Mouse (Mus musculus): ENCODE results near the gene Lmf1.
A peak's percentile ranks its signal among the peaks of the same experiment; 100 is the strongest.

The Lmf1 gene

DNA sequence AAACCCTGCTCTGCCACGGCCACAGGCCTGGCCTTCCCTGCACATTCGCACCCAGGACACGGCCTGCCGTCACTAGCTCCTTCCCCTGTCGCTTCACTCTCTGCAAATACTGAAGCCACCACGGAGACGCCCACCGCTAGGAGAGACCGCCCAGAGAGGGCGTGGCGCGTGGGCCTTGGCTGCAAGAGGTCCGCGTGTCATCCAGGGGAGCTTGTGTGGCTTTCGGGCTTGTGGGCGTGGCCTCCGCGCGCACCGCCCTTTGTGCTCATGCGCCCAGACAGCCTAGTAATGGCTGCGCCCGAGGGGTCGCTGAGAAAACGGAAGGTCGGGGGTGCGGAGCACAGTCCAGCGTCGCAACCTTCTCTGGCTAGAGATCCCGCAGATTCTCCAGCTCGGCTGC, at the start of gene Lmf1:
Lmf1 (plus strand) TSS at position 166 of the 400 bp plus-strand sequence.
- DNase-seq (ENCODE audit: extremely low spot score, low spot score) = peak; percentile 96

DNA sequence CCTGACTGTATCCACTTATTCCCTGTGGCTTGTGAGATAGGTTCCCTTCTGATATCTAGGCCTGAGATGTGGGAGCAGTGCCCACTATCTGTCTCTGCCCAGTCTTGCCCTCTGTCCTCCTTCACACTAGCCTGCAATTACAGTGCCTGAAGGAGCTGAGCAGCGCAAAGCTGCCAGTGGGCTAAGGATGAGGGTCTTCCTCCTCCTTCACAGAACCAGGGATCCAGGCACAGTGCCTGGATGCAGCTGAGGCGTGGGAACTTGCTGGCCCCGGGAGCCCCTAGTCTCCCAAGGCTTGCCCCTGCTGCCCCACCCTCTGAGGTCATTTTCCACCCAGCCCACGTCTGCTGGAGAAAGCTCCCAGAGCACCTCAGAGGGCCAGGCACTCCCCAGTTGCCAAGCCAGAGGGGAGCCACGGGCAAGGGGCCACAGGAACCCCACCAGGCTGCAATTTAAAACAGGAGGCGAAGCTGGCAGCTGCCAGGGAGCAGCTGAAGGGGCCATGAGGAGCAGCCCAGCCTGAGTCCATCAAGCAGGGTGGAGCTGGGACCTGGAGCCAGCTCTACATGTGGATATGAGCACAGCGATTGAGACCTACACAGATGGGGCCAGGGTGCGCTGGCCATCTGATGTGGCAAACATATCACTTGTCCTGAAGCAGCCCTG, 48.4 kb upstream of the Lmf1 start:
- no peak for DNase-seq (ENCODE audit: extremely low spot score, low spot score)

DNA sequence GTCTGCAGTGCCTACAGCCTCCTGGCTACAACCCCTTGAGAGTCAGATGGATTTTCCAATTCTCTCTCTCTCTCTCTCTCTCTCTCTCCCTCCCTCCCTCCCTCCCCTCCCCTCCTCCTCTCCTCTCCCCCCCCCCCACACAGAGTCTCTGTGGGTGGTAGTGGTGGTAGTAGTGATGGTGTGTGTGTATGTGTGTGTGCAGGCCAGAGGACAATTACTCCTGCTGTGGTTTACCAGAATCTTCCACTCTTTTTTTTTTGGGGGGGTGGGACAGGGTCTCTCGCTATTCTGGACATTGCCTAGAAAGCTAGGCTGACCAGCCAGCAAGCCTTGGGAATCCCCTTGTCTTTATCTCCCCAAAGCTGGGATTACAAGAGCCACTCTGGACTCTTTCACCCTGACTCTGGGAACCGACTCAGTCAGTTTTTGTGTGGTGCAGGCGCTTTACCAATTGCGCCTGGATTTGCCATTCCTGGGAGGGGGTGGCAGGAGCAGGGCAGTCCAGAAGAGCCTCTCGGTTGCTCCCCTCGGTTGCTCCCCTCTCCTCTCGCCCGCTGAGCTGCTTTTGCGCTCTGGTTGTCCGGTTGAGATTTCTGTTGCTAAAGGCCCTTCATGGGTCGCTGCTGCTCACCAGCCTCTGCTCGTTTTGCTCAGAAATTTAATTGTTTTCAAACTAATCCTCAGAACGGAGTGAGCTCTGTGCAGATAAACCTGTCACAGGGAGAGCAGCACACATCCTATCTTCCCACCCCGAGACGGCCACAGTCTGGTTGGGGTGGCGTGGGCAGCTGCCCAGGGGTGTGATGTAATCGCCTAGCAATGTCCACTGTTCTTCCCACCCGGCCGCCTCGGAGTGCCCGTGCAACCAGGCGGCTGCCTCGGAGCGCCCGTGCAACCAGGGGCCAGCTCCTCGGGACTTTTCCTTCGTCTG, 39.7 kb upstream of the Lmf1 start:
- no peak for DNase-seq (ENCODE audit: extremely low spot score, low spot score)

DNA sequence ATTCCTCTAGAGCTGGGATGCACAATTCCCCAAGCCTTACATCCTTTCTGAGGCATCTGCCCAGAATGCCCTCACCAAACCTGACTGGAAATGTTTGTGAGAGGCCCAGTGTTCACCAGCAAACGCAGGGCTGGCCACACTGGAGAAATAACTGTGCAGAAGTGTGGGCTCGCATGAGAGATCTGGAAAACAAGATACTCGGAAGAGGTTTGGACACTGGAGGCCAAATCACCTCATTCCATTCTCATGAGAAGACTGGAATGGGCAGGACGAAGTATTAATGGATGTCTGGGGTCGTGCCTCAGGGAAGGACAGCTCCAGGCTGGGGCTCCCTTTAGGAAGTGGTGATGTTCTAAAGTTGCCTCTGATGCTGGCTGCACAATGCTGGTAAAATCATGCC, 38.2 kb upstream of the Lmf1 start:
- DNase-seq (ENCODE audit: extremely low spot score, low spot score) = no peak

DNA sequence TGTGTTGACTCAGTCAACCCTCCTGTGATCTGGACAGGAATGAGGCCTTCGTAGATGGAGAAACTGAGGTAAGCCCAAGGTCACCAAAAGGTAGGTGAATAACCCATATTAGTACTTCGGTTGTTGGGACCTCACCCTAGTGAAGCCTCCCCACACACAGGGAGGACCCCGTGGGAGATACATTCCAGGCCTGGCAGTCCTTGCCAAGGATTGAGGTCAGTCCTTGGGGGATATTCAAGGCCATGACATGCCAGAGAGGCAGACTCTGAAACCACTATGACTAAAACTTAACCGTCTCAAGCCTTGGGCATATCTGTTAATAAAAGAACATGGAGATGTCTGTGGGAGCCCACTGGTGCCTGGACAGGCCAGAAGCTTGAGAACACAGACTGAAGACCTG, 37.1 kb upstream of the Lmf1 start:
- no peak for DNase-seq (ENCODE audit: extremely low spot score, low spot score)

DNA sequence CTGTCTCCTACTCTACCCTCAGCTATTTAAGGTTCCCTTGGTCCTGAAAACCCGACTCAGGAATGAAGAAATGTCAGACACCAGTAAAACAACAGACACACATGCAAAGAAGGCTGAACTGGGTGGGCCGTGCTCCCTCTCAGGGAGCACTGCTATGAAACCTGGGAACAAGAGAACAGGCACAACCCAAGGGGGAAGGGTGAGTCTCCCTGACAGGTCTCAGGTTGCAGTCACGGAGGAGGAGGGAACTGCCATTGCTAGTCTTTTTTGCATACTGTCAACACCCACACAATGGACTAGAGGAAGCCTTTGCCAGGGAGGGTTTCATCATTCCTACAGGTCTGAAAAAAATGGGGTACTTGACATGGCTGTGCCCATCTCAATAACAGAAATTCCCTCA, 31.9 kb upstream of the Lmf1 start:
- no peak for DNase-seq (ENCODE audit: extremely low spot score, low spot score)

DNA sequence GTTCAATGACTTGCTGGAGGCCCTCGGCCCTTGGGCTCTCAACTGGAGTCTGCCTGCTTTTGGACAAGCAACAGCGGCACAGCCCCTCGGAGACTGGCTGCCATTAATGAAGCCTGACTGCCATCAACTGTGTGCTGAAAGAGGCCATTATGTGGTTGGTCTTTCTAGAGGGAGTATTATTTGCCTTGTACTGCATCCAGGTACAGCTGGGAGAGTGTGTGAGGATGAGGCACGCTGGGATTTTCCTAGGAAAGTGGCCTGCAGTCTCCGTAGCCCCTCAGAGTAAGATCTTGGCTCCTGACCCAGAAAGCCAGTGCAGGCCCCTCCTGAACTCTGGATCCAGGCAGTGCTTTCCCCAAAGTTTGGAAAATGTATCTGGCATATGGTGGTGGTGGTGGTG, 28.9 kb upstream of the Lmf1 start:
- DNase-seq (ENCODE audit: extremely low spot score, low spot score) = no peak

DNA sequence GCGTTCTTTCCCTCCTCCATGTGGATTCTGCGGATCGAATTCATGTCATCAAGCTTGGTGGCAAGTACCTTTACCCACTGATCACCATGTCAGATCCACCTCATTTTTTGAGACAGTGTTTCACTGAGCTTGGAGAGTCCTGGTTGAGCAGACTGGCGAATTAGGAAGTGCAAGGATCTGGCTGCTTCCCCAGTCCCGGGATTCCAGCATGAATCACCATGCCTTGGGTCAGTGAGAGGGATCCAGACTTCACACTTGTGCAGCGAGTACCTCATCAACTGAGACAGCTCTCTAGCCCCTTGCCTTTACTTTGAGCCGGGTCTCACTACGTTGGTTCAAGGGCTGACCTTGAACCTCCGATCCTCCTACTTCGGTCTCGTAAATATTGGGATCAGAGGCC, 27.6 kb upstream of the Lmf1 start:
- DNase-seq (ENCODE audit: extremely low spot score, low spot score) = no peak

DNA sequence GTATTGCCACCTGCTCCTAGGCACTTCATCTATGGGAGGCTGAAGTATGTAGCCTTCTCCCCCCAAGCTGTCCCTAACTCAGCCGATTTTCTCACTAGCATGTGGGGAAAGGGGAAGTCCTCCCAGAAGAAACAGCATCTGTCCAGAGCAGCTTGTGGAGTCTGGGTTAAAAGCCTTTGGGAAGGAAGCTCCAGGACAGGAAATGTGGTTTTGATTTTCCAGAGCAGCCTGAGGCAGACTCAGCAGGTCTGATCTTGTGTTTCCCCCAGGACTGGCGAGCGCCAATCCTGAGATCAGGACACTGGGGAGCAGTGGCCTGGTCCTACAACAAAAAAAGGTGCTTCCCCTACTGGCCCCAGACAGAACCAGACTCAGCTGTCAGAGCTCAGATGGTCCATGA, 23.7 kb upstream of the Lmf1 start:
- DNase-seq (ENCODE audit: extremely low spot score, low spot score) = peak; percentile 47

DNA sequence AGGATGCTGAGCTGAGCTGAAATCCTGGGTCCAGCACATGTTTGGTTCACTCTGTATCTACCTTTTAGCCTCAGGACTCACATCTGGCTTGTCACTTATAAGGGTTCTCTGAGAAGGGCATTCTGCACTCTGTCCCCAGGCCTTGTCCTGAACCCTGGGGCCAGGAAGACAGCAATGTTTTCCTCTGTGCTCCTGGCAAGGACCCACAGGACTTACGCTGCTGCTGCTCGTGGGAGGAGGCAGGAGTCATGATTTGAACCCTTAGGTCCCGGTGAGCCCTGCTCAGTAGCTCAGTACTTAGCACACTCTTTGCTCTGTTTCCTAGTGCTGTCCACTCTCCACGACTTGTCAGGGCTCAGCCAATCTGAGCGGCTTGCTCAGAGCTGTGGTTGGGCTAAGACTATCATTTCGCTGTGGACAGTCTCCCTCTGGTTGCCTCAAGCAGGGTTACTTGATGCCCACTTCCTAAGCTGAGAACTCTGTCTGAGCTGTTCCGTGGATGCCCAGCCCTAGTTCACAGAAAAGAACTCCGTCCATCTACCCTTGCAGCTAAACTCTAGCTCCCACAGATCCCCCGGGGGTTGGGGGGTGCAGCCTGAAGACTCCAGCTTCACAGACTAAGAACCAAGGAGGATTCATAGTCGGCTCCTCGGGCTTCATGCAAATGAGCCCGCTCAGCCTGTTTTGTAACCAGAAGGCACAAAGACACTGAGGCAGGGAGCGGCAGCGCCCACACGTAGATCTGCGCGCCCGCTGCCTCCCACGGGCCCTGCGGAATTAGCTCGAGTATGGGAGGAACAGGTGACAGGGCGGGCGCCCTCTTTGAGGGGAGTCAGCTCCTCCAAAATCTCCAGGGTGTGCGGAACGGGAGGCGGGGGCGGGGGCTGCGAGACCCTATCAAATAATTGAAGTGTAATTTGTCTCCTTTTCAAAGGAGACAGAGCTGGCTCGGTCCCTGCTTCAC, 22.9 kb upstream of the Lmf1 start:
- DNase-seq (ENCODE audit: extremely low spot score, low spot score) = peak; percentile 36

DNA sequence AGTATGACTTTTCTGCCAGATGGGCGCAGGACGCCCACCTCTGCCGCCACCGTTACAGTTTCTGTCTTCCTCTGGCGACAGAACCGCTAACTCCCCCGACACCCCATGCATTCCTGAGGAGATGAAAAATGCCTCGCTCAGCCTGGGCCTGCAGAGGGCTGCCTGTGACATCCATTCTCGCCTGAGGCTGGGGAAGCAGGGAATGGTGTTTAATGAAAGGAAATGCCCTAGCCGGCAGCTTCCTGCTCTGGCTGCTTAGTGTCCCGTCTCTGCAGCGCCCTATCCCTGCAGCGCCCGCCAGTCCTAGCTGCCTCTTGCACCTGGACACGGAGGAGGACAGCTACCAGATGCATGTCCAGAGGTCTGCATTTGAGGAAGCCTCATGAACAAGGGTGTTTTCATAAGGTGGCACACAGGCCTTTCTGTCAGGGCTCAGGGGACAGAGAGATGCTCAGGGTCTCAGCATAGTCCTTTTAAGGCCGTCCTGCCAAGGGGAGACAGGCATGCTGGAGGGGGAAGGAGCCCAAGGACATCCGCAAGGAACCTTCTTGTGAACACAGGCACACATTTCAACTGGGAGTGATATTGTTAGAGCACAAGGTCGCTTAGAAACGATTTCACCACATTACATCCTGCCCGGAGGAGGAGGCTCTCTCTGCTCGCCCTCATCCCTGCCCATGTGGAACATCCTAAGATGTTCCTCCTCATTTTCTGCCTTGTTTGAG, 22.1 kb upstream of the Lmf1 start:
- peak; percentile 56 for DNase-seq (ENCODE audit: extremely low spot score, low spot score)

DNA sequence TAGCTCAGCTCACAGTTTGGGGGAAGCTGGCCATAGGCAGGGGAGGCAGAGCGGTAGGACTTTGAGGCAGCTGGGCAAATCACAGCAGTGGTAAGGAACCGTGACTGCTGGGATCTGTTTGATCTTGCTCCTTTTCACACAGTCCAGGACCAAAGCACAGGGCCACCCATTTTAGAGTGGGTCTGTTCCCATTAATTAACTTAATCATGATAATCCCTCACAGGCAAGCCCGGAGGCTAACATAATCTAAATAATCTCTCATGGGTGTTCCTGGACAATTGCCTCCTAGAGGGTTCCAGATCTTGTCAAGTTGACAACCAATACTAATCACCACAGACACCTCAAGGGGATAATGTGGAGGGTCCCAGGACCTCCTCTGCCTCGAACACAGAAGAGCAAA, 19.3 kb upstream of the Lmf1 start:
- no peak for DNase-seq (ENCODE audit: extremely low spot score, low spot score)

DNA sequence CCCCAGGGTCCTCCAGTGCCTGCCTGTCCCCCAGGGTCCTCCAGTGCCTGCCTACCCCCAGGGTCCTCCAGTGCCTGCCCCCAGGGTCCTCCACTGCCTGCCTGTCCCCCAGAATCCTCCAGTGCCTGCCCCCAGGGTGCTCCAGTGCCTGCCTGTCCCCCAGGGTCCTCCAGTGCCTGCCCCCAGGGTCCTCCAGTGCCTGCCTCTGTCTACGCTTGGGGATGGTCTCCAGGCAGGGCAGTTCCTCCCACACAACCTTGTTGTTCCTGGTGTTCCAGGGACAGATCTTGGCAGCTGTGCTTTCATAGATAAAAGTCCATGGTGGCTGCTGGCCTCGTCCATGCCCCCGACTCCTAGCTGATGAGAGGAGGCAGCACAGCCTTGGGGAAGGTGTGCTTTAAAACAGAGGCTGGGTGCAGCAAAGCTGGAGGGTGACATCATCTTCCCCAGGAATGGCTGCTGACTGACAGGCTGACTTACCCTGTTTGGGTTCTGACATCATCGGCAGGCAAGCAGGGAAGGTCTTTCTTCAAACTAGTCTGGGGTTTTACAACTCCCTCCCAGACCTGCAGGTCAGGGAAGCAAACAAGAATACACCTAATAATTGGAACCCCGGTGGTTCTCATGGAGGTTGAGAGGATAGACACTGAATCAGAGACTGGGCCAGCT, 18.2 kb upstream of the Lmf1 start:
- no peak for DNase-seq (ENCODE audit: extremely low spot score, low spot score)

DNA sequence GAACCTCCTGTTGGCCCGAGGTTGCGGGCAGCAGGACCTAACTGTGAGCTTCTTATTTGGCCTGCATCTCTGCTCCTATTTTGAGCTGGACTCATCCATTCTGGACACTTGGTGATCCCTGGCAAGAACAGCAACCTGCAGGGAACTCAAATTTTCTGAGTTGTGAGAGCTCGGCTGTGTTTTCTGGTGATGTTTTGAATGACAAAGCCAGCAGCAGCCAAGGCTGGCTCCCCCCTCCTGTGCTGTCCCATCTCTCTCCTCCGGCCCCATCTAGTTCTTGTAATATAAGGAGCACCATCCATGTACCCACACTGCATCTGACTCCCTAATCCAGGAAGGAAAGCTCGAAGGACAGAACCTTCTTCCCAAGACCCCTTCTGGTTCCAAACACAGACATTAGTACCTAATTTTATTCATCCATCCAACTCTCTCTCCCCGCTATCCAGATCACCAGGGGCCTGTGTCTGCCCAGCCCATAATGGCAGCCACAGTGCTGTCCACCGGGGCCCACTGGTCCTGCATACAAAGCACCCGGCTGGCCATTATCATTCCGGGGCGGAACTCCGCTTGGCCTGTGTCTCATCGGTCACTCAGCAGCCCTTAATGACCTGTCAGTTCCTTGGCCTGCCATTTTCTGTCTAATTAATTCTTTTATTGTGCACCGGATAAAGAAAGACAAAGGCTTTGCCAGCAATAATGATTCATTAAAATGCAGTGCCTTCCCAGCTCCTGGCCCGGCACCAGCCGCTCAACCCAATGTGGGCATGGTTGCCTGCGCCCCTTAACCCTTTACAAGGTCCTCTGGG, 17.5 kb upstream of the Lmf1 start:
- DNase-seq (ENCODE audit: extremely low spot score, low spot score) = peak; percentile 64

DNA sequence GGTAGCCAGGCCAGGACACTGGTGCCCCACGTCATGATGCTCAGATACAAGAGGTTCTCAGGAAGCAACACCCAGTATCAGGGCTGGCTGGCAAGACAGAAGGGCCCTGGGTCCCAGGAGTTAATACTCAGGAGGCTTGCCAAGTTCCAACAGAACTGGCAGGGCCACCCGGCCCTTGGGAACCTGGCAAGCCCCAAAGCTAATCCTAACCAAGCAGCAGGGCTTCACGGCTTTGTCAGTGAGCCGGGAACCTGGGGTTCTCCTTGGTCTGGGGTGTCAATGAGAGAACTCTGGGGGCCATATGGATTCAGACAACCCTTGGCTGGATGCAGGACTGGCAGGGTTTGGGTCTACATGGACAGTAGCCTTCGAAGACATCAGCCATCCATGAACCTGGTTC, 14.4 kb upstream of the Lmf1 start:
- no peak for DNase-seq (ENCODE audit: extremely low spot score, low spot score)

DNA sequence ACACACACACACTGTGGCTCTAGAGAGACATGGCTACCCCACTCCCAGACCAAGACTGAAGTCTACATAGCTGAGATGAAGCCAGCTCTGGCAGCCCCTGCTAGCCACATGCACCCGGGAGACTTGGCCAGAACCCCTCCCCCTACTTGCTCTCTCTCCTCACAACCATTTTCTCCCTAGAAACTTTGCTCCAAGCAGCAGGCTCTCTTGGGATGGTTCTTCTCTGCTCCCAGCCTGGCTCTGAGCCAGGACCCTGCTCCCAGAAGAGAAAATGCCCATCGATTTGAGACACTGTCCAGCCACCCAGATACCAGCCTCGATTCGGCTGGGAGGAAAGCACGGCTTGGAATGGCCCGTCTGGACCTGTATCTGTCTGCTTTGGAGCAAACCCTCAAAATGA, 13.6 kb upstream of the Lmf1 start:
- DNase-seq (ENCODE audit: extremely low spot score, low spot score) = no peak

DNA sequence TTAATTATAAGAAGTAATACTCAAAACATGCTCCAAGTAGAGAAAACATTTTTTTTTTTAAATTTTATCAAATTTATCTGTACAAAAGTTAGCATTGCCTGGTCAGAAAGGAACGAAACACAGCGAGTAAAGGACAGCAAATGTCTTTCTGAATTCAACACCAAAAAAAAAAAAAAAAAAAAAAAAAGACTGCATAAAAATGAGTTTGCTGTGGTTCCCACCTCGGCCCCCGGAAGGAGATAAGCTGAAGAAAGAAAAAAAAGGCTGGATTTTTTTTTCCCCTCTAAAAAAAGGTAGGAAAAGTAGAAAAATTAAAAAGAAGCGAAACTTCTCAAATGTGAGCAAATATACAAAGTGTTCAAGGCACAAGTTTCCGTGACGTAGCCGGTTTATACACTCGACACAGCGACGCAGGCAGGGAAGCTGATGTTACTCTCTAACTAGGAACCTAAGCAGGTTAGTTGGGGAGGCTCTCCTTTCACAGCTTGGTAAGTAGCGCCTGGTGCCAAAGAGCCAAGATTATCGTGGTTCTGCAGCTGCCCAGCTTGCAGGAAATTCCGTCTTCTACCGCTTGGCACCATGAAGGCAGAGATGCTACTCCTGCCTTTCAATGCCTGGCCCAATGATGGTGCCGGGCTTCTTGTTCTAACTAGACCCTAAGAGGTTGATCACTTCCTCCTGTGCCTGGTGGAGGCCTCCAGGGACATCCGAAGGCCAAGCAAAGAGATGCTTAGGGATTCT, 12.9 kb upstream of the Lmf1 start:
- no peak for DNase-seq (ENCODE audit: extremely low spot score, low spot score)

DNA sequence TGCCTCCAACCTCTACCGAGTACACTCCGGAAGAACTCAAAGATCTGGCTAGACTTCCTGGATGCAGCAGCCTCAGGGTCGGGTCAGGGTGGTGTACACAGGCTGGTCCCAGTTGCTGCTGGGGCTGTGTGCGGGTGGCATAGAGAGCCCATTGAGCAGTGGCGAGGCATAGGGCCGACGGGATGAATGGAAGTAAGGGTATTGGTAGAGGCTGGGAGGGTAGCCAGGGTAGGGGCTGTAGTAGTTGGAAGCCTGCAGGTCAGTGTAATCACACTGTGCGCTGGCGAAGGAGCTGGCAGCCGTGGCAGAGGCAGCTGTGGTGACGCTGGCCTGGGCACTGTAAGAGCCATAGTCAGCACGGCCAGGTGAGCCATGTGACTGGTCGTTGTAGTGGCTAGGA, 11.6 kb upstream of the Lmf1 start:
- DNase-seq (ENCODE audit: extremely low spot score, low spot score) = no peak

DNA sequence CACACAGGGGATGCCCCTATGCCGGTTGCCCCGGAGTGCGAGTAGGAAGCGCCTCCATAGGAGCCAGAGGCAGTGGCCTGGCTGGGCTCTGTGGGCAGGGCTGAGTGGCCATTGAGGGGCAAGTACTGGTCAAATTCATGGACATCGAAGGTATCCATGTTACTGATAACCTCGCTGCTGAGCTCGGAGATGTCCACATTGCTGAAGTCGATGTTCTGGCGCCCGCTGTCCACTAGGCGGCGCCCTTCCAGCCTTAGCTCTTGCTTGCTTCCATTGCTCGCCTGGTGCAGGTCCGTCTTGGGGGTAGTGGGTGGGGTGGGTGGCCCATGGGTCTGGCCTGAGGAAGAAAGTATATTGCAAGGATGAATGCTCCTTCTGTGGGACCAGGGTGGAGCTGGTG, 11.1 kb upstream of the Lmf1 start:
- DNase-seq (ENCODE audit: extremely low spot score, low spot score) = peak; percentile 84

Measured in neural tube, embryonic 10.5 days (tissue).